Mouse (Mus musculus) cerebellum, adult 9-11 months (tissue): ENCODE results near the gene Fbxo2.
"Not testable (repeated sequence)": the region's sequence is repeated elsewhere in the genome, so short reads cannot be mapped to it uniquely, and the experiment has no call there.

Experiments
- DNase-seq: peaks from one replicate; pipeline ENCODE4 v3.0.0; 2022

Fbxo2 gene

DNA sequence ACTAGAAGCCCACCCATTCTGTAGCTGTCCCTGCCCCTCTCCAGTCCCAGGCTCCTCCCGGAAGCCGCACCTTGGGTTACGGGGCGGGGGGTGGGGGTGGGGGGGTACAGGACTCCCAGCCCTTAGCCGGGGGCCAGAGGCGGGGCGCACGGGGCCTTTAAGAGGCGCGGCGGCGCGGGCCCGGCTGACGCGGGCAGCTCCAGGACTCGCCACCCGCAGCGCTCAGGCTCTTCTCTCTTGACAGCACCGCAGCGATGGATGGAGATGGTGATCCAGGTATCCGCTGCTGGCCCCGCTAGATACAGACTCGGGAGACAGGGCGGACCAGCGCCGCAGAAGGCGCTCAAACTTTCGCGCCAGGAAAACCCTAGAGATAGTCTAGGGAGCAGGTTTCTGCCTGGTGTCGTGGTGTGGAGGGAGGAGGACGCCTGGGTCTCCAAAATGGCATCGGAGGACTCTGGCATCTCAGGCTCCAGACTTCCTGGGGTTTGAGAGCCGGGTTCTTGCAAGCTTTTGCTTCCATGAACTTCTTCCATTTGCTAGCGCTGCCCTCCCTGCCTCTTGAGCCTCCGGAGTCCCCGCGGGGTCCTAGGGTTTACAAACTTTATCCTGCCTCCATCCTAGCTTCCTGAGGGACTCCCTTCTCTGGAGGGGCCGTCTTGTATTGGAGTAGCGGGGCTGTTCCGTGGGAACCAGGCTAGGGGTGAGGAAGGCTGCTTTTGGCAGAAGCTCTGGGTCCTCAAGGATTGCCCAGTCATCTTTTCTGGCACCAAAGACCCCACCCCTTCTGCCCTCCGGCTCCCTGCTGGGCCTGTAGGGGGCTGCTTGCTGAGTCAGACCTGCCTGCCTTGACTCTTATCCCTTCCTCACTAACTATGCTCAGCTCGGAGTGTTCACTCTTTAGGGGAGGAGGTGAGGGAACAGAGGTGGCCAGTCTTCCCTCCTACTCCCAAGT is at the start of gene Fbxo2, which contains the start of gene Fbxo44:
TSS of gene Fbxo2 (plus strand) at position 186 of the 955 bp plus-strand sequence.
TSS of gene Fbxo44 (minus strand) at position 47 of the 955 bp plus-strand sequence.
- DNase-seq: peak; percentile 83

DNA sequence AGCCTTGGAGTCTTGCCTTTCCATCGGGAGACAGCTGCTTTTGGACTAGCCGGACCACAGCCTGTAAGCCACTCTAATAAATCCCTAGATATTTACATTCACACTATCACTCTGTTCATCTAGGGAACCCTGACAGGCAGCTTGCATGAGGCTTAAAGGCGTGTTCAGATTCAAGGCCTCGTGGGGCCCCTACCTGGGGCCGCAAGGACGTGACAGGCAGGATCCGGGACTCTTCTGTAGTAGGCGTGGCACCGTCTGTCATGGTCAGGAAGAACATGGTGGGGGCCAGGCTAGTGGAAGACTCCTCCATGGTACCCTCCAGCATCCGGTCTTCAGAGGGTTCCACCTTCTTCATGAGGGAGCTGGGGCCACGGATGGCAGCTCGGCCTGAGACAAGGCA is 47.9 kb upstream of the Fbxo2 start:
- DNase-seq: no peak

DNA sequence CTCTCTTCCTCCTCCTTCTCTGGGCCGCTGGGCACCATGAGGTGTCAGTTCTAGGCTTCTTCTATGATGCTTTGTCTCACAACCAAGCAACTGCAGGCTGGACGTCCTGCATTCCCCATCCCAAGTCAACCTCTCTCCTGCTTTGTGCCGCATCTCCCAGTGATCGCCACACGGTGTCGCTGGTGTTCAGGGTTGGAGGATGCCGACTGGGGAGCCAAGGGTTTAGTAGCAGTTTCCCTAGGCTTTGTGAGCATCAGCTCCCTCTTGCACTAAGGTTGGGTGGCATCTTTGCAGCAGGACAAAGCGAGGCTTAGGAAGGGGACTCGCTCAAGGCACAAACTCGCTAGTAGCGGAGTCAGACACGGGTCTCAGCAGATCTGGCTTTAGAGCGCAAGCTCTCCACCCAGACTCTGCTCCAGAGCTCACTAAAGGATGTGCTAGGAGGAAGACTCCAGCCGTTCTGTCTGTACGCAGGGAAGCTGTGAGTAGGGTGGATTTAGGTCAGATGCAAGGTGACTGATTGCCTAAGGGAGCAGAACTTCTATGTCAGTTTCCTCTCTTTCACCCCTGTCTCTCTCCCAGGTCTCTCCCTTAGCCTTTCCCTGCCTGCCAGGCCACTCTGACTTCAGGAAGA is 45.5 kb upstream of the Fbxo2 start:
- DNase-seq: peak; percentile 79

DNA sequence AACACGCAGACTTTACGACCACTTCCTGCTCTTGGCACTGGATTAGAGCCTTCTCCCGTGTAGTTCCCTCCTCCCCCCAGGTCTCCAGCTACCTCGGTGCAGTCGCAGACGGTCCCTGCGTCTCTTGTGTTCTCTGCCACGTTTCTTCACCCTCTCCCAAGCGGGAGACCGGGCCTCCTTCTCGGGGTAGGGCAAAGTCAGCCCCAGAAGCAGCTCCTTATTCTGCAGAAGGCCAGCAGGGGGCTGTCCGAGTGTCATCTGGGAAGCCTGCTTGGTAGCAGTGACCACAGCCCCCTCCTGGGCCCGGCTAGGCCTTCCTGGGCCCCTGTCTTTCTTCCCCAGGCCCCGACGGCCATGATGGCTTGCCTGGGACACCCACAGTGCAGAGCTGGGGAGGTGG is 45.0 kb upstream of the Fbxo2 start:
- DNase-seq: peak; percentile 28

DNA sequence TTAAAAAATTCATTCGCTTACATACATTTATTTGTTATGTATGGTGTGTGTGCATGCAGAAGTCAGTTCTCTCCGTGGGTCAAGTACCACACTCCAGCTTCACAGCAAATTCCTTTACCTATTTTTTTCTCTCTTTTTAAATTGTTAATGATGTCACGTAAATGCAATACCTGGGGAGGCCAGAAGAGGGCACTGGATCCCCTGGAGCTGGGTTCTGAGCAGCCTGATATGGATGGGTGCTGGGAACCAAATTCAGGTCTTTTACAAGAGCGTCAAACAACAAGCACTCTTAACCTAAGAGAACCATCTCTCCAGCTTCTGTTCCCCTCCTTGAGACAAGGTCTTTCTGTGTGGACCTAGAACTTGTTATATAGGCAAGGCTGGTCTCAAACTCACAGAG is 43.8 kb upstream of the Fbxo2 start:
- DNase-seq: no peak

DNA sequence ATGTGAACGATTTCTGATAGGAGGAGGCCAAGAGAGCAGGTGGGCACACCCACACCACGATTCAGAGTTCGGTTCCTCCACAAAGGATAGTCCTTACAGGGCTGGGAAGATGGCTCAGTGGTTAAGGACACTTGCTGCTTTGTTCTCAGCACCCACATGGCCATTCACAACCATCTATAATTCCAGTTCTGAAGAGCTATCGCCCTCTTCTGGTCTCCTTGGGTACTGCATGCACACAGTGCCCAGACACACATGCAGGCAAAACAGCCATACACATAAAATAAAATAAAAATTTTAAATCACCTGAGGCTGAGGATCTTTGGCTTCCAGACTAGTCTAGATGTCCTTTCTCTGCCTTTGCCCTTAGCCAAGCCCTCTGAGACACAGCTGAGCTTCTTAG is 43.0 kb upstream of the Fbxo2 start:
- DNase-seq: no peak

DNA sequence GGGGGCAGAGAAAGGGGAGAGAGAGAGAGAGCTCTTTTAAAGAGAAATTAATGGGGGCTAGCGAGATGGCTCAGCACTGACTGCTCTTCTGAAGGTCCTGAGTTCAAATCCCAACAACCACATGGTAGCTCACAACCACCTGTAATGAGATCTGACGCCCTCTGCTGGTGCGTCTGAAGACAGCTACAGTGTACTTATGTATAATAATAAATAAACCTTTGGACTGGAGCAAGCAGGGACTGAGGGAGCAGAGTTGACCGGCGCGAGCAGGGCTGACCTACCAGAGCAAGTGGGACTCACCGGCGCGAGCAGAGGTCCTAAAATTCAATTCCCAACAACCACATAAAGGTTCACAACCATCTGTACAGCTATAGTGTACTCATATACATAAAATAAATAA is 40.8 kb upstream of the Fbxo2 start:
- DNase-seq: not testable (repeated sequence)

DNA sequence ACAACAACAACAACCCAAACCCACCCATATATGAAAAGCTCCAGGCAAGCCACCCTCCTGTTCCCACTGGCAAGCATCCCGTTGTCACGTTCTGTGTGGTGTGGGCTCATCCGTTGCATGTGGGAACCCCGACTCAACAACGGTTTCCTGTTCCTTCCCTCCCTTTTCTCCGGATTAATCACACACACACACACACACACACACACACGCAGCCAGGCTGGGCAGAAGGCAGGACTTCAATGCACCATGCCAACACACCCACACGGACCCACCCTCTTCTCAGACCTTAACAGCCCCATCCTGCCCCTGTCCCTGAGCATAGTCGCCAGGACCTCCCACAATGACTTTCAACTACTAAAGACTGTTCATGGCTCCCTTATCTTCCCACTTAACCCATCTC is 39.9 kb upstream of the Fbxo2 start:
- DNase-seq: no peak

DNA sequence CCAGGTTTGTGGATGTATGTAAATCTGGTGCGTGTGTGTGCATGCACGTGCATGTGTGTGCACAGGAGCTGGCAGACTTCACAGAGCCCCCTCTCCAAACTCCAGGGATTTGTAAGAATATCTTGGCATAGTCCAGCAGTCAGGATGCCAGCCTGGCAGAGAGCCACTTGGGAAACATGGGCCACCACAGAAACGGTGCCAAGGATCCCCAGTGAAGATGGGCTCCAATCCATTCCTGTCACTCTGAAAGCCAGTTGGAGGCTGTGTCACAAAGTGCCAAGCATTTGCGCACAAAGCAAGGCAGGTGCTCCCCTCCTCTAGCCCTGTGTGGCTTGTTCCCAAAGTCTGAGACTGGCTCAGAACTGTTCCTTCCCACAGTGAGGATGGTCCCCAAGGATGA is 39.1 kb upstream of the Fbxo2 start:
- peak; percentile 50 for DNase-seq

DNA sequence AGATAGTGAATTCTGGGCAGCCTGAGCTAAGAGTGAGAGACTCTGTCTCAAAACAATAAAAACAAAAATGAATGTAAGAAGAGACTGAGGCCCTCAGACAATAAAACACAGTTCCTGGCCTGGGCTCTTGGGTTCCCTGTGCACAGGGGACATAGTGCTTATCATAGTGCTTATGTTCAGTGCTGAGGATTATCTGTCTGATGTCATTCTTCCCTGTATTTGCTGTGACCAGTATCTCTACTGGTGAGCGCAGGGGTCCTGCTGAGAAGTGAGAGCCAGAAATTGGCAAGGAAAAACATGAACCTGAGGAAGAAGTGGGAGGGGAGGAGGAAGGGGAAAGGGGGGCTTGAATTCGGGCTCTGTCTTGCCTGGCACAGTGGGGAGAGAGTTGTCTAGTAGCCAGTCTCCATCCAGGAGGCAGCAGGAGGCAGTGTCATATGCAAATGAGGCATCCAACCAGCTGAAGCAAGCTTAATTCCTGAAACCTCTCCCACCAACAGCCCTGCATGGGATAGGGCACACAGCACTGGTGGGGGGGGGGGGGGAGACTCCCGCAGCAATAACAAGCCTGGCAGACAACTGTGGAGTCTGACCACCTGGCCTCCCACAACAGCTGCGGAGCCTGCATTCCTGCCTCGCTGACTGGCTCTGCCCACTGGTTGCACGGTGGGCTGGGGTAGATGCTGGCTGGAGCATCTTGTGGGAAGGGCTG is 38.3 kb upstream of the Fbxo2 start:
- no peak for DNase-seq

DNA sequence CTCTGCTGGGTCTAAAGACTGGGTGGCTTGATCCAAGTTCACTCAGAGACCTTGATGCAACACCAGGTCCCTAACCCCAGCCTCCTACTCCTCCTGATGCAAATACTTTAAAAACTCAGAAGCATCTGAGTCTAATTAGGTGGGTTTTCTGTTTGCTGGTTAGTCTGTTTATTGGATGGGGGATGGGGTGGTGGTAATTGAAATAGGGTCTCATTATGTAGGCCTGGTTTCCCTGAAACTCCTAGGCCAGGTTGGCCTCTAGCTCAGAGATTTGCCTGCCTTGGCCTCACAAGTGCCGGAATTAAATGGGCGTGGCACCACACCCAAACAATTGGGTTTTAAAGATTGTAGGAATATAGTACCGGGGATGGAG is 37.7 kb upstream of the Fbxo2 start:
- no peak for DNase-seq

DNA sequence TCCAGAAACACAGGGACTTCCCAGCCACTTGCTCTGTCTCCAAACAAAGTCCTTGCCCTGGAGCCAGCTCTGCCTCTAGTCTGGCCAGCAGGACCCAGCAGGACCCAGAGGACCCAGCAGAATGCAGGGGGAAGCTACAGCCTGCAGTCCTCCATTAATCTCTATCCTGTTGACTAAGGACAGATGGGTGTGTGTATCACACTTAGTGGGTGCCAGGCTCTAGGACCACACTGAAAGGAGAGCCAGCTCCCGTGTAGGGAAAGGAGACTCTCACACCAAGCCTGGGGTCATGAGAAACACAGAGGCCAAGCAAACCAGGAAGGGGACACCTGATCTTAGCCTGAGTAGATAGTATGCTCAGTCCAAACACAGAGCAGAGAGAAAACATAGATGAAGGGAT is 32.2 kb upstream of the Fbxo2 start:
- DNase-seq: no peak

DNA sequence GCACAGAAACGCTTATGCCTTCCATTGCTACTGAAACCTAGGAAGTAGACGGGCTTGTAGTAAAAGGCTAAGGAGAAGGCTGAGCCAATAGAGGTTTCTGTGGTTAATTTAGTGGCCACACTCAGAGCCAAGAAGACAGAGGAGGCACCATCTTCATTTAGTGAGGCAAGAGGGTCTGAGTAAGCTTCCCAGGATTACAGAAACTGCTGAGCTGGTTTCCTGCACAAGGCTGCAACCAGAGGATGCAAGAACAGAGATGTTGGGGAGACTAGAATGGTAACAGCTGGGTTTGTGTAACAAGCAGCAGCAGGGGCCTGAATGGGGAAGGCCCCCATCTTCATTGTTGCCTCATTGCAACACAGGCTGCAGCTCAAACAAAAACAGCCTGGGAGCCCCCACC is 31.7 kb upstream of the Fbxo2 start:
- no peak for DNase-seq

DNA sequence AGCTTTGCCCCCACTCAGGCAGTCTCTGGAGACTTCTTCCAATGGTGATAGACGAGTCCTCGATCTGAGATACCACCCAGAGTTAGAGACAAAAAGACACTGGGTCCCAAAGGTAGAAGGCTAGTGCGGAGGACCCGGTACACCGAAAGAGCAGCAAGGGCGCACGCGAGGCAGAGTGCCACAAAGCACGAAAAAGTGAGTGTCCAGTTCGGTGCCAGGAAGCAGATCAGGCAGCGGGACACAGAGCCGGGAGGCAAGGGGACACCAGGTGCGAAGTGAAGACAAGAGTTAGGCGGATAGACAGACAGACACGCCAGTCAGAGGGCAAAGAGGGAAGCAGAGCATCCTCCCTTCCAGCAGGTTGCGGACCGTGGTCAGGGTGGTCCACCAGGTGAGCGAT is 30.3 kb upstream of the Fbxo2 start, which contains the start of gene Mad2l2:
TSS of gene Mad2l2 (plus strand) at position 252 of the 400 bp plus-strand sequence.
- no peak for DNase-seq

DNA sequence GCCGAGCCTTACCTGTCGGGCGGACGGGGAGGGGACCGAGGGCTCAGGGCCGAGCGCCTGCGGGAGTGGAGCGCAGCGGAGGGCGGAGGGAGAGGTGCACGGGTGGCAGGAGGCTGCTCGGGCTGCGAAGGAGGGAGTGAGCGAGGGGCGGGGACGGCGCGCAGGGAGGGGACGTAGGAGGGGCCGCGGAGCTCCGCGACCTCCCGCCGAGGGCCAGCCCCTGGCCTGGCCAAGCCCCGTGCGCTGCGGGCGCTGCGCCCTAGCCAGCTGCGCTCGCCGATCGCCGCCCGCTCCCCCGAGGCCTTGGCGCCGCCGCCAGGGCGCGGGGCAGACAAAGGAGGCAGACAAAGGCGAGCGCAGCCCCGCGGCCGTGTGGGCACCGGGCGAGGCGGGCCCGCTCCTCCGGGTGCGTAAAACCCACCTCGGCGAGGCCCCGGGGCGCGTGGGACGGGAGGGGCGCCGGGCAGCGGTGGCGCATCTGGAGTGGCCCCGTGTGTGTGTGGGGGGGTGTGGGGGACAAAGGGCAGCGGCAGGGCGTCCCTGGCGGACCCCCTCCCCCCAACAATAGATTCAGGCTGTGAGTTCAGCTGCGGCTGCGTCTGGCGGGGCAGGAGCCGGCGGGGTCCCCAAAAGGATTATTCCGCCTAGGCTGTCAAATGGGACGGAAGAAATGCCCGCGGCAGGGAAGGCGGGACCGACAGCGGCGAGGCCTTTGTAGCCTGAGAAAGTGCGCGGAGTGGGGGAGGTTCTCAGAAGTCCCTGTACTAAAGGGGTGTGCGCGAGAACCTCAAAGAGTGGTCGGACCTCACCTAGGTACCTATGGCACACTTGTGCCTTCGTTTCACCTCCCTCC is 29.6 kb upstream of the Fbxo2 start, which contains the start of gene Draxin:
TSS of gene Draxin (minus strand) at position 138 of the 853 bp plus-strand sequence.
- DNase-seq: no peak

DNA sequence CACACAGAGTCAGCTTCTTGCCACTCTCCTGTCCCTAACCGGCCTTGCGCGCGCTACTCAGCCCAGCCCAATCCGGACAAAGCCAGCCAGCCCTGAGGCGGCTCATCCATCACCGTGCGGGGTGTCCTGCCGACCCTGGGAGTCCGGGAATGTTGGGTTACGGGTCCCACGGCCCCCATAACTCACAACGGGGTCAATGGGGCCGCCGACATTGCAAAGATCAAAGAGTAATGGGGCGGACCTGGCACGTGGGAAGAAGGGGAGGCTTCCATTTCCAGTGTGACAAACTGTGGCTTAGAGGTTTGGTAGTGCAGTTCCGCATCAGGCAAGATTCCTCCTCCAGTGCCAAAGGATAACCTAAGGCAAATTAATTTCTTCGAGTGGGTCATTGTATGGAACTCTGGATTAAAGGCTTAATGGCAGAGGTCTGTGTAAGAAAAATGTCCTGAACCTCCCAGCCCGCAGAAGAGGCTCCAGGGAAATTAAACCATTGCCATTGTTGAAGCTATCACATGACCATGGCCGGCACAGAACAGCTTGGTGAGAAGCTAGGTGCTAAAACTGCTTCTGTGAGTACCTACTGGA is 28.8 kb upstream of the Fbxo2 start:
- no peak for DNase-seq

DNA sequence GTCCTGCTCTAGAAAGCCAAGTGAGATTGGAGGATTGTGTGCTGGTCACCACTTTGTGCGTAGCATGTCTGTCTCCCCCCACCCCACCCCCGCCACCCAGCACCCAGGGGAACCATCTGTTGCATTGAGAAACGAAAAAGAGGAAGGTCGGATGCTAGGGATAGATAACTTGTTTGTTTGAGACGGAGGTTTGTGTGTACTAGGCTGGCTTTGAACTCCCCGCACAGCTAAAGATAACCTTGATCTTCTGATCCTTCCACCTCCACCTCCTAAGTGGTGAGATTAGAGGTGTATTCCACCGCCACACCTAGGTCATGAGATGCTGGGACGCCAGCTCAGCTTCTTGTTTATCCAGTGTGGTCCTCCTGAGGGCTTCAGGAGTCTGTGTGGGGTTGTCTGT is 25.4 kb upstream of the Fbxo2 start:
- no peak for DNase-seq

DNA sequence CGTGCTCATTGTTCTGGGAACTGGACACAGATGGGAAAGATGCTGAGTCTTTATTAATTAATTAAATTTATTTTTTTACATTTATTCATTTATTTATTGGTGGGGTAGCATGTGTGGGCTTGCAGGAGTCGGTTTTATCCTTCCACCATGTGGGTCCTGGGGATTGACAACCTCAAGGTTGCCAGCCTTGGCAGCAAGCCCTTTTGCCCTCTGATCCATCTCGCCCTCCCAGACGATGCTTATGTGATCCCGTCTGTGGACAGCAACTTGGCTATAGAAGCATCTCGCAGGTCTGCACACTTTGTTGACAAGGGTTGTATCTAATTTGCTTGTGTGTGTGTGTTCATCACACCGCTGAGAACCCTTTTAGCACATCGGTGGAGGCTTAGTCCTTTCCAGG is 22.9 kb upstream of the Fbxo2 start:
- DNase-seq: peak; percentile 29

DNA sequence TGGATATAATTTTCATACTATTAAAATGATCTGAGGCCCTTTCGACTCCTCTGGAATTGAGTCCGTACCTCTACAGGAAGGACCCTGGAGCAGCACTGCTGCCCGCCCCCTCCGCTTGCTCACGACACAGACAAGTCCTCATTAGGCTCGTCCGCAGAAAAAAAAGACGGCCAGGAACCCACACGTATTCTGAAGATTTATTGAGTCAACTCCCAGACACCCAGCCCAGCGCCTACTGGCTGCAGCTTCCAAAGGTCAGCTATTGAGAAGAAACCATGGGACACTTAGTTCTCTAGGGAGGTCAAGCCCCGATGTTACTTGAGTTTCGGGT is 20.7 kb upstream of the Fbxo2 start:
- DNase-seq: no peak

DNA sequence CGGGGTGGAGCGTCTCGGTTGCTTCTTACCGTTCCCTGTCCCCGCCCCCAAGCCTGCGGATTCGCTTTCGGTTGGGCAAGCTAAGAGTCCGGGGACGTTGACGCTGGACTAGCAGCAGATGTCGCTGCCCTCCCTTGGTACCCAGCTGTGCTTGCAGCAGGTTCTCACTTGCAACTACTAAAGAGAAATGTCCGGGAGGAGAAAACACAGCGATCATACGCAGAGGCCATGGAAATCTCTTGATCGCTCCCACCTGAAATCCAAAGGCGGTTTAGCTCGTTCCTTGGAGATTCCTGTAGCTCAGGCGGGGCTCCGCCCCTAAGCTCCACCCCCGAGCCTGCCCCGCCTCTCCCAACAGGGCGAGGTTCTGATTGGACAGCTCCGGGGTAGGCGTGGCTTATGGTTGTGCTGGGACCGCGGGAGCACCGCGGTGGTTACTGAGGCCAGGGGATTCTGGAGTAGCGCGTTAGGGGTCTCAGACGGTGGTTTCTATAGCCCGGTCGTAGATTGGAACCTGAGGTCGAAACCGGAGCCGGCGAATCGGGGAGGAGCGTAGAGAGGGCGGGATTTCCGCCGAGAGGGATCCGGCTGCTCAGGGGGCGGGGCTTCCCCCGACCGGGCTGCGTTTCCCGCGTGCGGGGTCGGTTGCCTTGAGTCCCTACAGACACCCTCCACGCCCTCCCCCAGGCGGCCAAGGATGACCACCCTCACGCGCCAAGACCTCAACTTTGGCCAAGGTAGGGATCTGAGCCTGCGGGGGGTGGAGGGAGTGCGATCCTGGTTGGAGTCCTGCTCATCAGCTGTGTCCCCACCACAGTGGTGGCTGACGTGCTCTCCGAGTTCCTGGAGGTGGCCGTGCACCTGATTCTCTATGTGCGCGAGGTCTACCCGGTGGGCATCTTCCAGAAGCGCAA is 20.1 kb upstream of the Fbxo2 start:
- DNase-seq: peak; percentile 95

DNA sequence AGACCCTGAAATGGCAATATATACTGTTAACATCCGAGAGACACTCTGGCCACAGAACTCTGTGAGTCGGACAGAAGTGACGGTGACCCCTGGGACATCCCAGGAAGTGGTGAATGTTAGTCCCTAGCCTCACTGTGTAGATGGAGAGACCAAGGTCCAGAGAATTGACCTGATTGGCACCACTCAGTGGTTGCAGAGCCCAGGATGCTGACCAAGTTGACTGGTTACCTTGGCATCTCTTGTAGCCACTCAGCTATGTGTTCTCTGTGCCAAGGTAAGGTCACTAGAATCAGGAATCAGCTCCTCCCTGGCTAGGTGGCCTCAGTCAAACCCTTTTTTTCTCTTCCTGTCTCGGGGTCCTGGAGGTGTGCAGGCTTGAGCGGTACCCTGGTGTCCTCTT is 16.7 kb upstream of the Fbxo2 start:
- DNase-seq: peak; percentile 28
